Mouse (Mus musculus): ENCODE results near the gene 2210016L21Rik.
"Not testable (repeated sequence)": the region's sequence is repeated elsewhere in the genome, so short reads cannot be mapped to it uniquely, and the experiment has no call there.

The 2210016L21Rik gene

DNA sequence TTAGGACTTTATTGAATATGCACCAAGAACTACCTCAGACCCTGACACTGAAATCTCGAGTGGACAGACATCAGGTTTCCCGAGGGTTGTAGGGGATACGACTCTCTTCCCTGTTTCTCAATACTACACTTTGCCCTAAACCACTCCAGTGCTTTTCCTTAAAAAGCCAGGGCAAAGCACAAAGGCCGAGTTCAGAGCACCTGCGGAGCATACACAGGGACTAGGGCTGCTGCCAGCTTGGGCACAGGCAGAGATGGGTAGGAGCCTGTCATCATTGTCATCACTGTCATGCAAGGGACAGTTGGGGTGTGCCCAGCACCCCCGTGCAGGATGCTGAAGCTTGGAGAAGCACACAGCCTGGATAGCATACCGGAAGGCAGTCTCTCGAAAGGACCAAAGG is 8.8 kb upstream of the 2210016L21Rik start:
- in situ Hi-C loops (cut with MboI; ENCODE audit: low pct_unique_long_range_greater_than_20kb in 1 of 2, low sequenced_read_pairs in 2 of 2, unreplicated experiment in 1 of 2): no loop called here

DNA sequence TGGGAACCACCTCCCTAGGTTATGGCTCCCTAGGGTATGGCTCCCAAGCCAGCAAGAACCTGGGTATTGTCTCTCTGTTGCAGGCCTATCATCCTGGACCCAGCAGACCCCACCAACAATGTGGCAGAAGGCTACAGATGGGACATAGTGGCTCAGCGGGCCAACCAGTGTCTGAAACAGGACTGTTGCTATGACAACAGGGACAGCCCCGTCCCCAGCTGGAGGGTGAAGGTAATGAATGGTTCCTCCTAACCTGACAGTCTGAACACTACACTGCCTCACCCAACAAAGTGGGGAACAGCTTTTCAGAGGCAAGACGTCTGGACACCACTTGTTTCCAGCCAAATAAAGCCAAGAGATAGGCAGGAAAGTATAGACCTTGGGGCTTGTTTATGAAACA is 6.1 kb upstream of the 2210016L21Rik start:
- in situ Hi-C loops (cut with MboI; ENCODE audit: low pct_unique_long_range_greater_than_20kb in 1 of 2, low sequenced_read_pairs in 2 of 2, unreplicated experiment in 1 of 2): no loop called here

DNA sequence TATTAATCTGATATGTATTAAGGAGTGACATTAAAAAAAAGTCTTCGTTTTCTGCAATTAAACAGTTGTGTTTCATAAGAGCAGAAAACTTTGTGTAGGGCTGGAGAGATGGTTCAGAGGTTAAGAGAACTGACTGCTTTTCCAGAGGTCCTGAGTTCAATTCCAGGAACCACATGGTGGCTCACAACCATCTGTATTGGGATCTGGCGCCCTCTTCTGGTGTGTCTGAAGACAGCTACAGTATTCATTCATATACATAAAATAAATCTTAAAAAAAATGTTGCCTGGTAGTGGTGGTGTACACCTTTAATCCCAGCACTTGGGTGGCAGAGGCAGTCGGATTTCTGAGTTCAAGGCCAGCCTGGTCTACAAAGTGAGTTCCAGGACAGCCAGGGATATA is 820 bp upstream of the 2210016L21Rik start:
- in situ Hi-C loops (cut with MboI; ENCODE audit: low pct_unique_long_range_greater_than_20kb in 1 of 2, low sequenced_read_pairs in 2 of 2, unreplicated experiment in 1 of 2): not testable (repeated sequence)

DNA sequence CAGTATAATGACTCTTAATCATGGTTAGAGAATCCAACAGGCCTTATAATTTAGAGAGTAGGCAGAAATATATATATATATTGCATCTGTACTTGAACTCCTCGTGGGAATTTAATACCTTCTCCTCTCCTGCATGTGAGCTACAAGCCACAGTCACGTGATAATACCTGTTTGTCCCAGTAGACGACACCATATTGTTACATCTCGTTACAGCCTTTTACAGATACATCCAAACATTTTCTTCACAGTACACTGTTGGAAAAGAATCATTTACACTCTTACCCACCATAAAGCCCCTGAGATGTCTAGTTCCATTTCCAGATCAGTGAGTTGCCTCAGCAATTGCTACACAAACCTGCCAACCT is 790 bp downstream of the 2210016L21Rik start:
- in situ Hi-C loops (cut with MboI; ENCODE audit: low pct_unique_long_range_greater_than_20kb in 1 of 2, low sequenced_read_pairs in 2 of 2, unreplicated experiment in 1 of 2): no loop called here

DNA sequence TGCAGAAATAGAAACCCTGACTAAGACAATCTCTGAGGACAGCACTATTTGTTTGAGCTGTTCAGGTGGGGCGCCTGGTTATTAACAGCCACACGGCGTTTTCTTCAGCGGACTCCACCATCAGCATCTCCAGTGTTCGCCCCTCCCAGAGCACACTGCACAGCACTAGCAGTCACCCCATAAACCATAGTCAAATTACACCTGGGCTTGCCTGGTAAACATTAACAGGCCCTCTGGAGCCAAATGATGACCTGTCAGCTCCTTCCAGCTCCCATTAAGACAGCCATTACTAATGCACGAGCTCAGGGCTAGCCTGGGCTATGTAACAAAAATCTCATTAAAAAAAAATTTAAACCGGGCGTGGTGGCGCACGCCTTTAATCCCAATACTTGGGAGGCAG is 3.1 kb downstream of the 2210016L21Rik start:
- in situ Hi-C loops (cut with MboI; ENCODE audit: low pct_unique_long_range_greater_than_20kb in 1 of 2, low sequenced_read_pairs in 2 of 2, unreplicated experiment in 1 of 2): no loop called here

DNA sequence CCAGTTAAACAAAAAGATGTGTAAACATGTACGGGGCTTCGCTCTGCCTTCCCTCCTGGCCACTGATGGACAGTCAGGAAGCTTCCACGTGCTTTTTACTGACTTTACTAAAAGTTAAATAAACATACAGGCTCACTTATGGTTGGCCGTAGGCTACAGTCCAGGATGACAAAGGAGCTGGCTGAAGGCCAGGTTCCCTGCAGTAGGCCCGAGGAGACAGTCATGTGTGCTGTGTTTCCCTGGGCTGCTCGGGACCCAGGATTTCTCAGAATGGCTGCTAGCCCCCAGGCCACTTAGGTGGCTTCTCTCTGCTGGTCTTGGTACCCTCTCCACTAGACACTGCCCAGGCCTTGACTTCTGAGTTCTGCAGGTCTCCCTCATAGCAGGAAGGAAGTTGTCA is 6.9 kb downstream of the 2210016L21Rik start:
- in situ Hi-C loops (cut with MboI; ENCODE audit: low pct_unique_long_range_greater_than_20kb in 1 of 2, low sequenced_read_pairs in 2 of 2, unreplicated experiment in 1 of 2): no loop called here

DNA sequence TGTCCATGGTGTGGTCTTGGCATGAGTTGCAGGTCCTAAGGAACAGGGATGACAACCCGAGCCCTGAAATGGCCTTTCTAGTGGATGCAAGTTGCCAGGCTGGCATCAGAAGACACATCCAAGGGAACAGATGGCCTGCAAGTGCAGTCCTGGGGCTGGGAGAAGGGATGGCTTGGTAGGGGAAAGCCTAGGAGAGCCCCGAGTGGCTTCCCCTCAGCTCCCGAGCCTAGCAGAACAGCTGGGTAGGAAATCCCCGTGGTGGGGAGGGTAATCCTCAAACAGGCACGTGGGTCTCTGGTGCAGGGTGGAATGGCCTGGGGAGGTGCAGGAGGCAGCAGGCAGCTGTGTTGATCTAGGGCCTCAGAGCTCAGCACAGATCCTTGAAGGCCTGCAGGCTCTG is 7.4 kb downstream of the 2210016L21Rik start:
- in situ Hi-C loops (cut with MboI; ENCODE audit: low pct_unique_long_range_greater_than_20kb in 1 of 2, low sequenced_read_pairs in 2 of 2, unreplicated experiment in 1 of 2): no loop called here

DNA sequence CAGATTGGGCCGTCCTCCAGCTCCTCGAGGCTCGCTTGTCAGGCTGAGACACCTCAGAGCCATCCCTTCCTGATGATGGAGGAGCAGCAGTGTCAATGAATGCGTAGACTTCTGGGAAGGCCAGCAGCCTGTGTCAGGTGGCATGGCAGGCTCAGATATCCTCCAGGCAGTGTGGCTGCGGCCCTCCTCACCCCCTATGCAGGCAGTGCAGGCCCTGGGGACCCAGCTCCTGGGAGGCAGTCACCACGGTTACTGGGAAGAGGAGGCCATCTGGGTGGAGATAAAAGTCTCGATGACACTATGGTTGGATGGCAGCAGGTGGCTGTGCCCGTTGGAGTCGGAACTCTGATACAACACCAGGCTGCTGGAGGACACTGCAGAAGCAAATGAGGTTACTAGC is 7.9 kb downstream of the 2210016L21Rik start:
- in situ Hi-C loops (cut with MboI; ENCODE audit: low pct_unique_long_range_greater_than_20kb in 1 of 2, low sequenced_read_pairs in 2 of 2, unreplicated experiment in 1 of 2): no loop called here

DNA sequence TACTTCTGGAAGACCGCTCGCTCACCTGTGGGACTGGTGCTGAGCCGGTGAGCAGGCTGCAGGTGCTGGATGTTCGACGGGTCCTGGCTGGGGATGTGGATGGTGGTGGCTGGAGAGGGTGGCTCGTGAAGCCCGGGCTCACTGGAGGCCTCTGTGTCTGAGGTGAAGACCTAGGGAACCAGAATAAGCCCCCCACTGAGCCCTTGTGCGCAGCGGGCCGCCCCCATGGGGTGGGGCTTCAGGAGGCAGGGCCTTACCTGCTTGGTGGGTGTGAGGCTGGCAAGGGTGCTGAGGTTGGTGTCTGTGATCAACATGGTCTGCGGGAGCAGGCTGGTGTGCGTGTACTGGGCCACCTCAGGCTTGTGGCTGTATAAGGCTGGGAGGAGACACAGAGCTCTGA is 8.7 kb downstream of the 2210016L21Rik start:
- in situ Hi-C loops (cut with MboI; ENCODE audit: low pct_unique_long_range_greater_than_20kb in 1 of 2, low sequenced_read_pairs in 2 of 2, unreplicated experiment in 1 of 2): no loop called here

DNA sequence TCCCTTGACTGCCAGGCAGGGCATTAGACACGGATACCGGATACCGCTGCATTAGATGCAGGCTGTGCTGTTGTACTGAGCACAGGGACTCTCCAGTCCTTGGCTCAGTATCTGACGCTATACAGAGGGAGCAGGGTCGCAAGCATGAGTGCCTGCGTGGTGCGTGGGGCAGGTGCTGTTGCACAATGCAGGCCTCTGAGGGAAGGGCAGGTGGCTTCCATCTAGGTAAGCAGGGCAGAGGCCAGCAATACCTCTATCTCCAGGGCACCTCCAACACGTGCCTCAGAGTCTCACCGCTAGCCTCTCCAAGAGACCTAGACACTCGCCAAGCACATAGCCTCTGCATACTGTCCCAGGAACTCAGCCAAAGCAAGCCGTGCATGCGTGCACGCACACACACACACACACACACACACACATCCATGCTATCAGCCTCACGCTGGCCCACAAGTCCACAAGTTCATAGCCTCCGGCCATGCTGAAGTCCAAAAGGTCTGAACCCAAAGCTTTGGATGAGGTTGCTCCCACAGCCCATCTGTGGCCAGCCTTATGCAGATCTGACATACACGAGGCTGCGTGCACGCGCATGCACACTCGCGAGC is 9.4 kb downstream of the 2210016L21Rik start:
- in situ Hi-C loops (cut with MboI; ENCODE audit: low pct_unique_long_range_greater_than_20kb in 1 of 2, low sequenced_read_pairs in 2 of 2, unreplicated experiment in 1 of 2): no loop called here

DNA sequence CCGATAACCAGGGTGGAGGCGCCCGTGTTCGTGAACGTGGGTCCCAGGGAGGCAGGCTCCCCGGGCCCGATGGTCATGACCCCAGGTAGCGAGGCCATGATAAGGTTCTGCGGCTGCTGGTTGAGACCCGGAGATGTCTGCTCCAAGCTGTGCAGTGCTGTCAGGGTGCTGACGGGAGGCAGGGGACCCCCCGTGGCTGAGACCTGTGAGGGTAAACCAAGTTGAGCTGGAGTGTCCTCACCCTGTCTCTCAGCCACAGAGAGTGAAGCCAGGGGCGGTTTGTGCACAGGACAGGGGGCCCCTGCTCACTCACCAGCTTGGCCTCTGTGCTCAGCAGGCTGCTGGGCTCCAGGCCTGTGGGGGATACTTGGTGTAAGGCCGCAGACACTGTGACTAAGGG is 11.4 kb downstream of the 2210016L21Rik start:
- in situ Hi-C loops (cut with MboI; ENCODE audit: low pct_unique_long_range_greater_than_20kb in 1 of 2, low sequenced_read_pairs in 2 of 2, unreplicated experiment in 1 of 2): no loop called here

DNA sequence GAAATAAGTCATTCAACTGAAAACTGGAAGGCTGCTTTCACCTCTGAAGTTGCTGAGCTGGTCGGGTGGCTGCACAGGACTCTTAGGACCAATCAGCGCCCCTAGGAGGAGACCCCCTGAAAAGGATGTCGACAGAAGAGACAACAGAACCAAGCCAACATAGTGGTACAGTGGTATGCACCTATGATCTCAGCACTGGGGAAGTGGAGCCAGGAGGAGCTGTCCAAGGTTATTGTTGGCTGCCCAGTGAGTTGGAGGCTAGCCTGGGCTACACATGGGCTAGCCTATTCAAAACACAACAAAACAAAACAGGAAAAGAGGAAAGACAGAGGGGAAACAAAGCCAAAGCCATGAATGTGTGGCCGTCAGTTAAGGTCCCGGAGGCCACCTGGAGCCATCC is 16.1 kb downstream of the 2210016L21Rik start:
- in situ Hi-C loops (cut with MboI; ENCODE audit: low pct_unique_long_range_greater_than_20kb in 1 of 2, low sequenced_read_pairs in 2 of 2, unreplicated experiment in 1 of 2): no loop called here

DNA sequence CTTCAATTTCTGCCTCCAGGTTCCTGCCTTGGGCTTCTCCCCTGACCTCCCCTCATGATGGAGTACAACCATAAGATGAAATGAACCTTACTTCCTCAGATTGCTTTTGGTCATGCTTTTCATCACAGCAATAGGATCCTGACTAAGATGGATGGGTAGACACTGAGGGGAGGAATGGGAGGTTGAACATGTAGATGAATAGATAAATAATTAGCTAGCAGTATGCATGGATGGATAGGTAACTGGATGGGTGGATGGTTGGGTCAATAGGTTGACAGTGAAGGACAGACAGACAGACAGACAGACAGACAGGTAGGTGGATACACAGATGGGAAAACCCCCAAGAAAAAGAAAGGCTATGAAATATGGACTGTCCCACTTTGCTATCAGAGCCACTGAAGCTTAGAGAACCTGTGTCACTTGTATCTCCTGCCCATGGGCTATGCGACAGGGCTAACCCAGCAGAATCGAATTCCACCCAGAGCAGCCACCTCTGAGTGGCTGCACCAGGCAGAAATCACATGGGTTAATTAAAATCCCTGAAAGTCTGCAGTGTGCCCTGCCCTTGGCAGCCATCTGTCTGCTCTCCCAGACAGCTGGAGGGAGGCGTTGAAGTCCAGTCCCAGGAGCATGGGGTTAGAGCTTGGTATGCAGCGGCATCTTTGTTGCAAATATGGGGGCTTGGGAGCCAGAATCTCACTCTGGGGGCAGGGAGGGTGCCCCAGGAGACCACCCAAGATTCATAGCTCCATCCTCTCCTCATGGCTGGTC is 19.8 kb downstream of the 2210016L21Rik start:
- in situ Hi-C loops (cut with MboI; ENCODE audit: low pct_unique_long_range_greater_than_20kb in 1 of 2, low sequenced_read_pairs in 2 of 2, unreplicated experiment in 1 of 2): no loop called here

DNA sequence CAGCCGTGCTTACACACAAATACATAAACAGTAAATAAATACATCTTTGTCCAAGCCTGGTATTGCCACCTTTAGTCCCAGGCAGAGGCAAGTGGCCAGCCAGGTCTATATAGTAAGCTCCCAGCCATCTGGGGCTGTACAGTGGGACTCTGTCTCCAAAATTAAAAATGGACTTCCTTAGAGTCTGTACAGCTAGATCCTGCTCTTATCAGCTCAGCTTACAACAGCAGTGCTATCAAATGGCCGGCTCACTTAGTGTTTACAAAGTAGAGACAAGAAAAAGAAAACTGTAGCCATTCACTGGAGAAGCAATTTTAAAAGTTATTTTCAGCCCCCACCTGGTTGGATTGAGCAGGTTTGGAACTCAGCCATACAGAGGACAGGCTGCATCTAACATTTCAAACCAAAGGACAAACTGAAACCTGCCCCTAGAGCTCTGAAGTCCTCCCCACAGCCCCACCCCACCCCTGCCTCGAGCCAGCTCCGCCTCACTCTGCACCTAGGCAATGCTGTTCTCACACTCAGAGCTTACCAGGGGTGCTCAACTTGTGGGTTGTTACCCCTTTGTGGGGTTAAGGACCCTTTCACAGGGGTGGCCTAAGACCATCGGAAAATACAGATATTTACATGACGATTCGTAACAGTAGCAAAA is 22.5 kb downstream of the 2210016L21Rik start:
- in situ Hi-C loops (cut with MboI; ENCODE audit: low pct_unique_long_range_greater_than_20kb in 1 of 2, low sequenced_read_pairs in 2 of 2, unreplicated experiment in 1 of 2): no loop called here

DNA sequence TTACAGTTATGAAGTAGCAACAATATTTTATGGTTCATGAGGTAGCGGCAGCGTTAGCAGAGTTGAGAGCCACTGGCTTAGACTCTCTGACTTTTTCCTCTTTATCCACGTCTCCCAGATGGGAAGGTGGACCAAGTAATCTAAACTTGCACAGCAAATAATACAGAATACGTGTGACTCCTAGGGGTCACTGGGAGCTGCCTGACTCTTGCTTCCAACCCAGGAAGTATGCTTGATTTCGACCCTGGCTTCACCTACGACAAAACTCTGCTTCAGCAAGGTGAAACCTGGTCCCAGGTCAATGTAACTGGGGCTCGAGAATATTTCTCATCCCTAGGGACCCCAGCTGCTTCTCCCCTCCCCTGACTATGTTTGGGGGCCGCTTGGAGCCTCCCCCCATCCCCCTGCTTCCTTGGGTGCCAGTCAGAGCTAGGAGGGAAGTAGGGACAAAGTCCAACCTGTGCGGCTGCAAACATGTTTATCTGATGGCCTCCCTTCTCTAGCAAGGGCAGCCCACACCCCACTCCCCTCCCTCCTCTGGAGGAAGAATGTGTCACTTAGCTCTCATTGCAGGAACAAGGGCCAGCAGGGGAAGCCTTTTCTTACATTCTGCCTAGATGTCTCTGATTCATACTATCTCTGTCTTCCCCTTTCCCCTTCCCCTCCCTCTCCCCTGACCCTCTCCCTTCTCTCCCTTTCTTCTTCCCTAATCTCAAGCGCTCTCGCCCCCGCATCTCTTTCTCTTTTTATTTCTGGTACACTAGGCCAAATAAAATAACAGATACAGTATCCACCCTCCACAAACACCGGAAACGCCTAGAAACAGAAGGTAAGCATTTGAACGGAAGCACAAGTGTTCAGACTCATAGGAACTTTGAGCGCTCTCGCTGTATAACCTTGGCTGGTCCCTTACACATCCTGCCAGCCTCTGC is 23.3 kb downstream of the 2210016L21Rik start:
- in situ Hi-C loops (cut with MboI; ENCODE audit: low pct_unique_long_range_greater_than_20kb in 1 of 2, low sequenced_read_pairs in 2 of 2, unreplicated experiment in 1 of 2): no loop called here

DNA sequence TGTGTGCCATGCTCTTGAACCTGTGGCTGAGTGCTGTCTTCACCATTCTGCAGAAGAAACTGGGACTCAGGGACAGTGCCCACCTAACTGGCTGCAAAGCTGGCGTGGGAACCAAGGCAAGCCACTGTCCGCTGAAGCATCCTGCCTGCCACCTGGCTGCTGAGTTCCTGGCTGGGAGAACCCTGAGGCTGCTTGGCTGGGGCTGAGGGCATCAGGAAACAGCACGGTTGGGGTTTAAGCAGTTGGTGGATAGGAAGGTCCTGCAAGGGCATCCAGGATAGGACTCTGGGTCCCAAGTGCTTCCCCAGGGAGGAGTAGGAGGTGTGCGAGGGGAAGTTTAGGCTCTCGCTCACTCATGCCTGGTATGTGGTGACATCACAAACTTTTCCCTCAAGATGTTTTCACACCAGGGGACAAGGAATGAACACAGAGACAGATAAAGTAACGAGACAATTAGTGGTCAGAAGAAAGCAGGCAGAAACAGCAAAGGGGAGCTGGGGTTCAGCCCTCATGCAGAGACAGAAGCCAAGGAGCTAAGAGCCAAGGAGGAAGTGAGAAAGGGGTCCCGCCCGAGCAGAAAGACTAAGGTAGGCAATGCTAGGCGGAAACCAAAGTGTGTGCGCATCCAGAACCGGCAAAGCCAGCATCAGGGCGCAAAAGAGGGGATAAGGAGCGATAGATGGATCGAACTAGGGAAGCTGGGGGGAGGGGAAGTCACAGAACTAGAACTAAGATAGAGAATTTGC is 25.7 kb downstream of the 2210016L21Rik start:
- in situ Hi-C loops (cut with MboI; ENCODE audit: low pct_unique_long_range_greater_than_20kb in 1 of 2, low sequenced_read_pairs in 2 of 2, unreplicated experiment in 1 of 2): no loop called here

DNA sequence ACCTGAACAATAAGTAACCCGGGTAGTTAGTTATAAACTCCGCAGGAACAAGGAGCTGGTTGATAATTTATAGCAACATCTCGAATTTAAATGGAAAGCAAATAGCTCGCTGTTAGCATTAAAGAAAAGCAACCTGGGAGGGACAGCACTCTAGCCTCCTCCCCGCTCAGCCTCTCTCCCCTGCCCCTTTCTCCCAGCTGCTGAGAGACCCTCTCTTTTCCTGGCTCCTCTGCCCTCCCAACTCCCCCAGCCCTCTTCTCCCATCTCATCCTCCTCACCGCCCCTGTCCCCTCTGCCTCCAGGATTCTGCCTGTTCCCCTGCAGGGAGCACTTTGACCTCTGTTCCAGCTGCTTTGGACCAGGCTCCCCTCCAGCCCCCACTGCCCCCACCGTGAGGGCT is 26.7 kb downstream of the 2210016L21Rik start:
- in situ Hi-C loops (cut with MboI; ENCODE audit: low pct_unique_long_range_greater_than_20kb in 1 of 2, low sequenced_read_pairs in 2 of 2, unreplicated experiment in 1 of 2): no loop called here

DNA sequence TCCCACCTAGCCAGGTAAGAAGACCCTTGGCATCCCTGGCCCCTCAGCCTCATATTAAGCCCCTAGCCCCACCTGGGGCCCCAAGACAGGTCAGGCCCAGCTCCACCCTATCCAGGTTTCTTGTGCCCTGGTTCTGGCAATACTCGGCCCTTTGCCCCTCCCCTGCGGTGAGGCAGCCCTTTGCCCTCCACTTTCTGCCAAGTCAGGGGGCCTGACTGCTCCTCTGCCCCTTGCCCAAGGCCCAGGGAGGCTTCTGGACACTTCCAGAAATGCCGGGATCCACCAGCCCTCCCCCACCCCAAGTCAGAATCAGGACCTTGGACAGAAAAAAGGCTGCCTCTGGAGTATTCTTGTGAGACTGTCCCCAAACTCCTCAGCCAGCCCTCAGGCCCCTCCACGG is 27.1 kb downstream of the 2210016L21Rik start:
- in situ Hi-C loops (cut with MboI; ENCODE audit: low pct_unique_long_range_greater_than_20kb in 1 of 2, low sequenced_read_pairs in 2 of 2, unreplicated experiment in 1 of 2): no loop called here
